Mouse (Mus musculus): Measurements from ENCODE around the gene Dcaf5. TPM values are rescaled to one million over a fixed set of nuclear protein-coding genes. Genes with fewer than 3 reads are reported as not detected.

The Dcaf5 gene
- polyA plus RNA-seq, 1 experiment = 19.9 TPM

DNA sequence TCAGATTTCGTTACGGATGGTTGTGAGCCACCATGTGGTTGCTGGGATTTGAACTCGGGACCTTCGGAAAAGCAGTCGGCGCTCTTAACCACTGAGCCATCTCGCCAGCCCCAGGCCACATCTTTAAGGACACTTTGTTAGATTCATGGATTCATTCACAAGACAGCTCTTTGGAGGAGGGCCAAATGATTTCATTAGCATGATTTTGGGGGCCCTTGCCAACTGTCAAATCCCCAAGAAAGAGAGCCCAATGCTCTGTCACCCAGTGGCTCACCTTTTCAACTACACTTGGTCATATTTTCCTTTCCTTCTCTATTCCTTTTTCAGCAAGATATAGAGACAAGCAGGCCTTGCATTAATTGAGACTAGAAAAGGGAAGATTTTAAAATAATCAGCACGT, 63.5 kb downstream of the Dcaf5 start:
- DNase-seq = no peak
- TF ChIP-seq CTCF (IDR thresholded peaks at IDR 0.05; ENCODE audit: insufficient read depth, low read length) (no peak), POLR2A (IDR thresholded peaks at IDR 0.05; ENCODE audit: borderline replicate concordance, extremely low read depth, low read depth, low read length) (no peak)
- H3K4me1 ChIP-seq (ENCODE audit: control insufficient read depth, insufficient read depth, low read length) = no peaks in the 10 kb centered on the region; the same call in 1 of the 2 replicates
- no peak overlapping the region for H3K4me3 ChIP-seq (replicated peaks; ENCODE audit: extremely low read depth, low read depth, low read length)
- 95% methylated on average over 8 of the region's 8 CpGs for WGBS

DNA sequence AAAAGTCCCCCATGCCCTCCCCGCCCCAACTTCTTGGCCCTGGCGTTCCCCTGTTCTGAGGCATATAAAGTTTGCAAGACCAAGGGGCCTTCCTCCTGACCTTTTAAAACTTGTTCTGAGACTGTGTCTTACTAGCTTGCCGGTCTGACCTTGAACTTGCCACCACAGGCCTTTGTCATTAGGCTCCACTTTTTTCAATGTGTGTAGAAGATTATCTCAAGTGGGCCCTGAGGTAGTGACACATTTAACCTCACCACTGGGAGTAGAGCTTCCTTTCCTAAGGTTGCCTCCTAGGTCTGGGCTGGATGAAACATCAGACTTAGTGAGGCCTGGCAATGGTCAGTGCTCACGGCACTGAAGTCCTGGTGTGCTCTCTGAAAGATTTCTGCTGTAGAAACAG, 69.2 kb downstream of the Dcaf5 start:
- no peak for DNase-seq

DNA sequence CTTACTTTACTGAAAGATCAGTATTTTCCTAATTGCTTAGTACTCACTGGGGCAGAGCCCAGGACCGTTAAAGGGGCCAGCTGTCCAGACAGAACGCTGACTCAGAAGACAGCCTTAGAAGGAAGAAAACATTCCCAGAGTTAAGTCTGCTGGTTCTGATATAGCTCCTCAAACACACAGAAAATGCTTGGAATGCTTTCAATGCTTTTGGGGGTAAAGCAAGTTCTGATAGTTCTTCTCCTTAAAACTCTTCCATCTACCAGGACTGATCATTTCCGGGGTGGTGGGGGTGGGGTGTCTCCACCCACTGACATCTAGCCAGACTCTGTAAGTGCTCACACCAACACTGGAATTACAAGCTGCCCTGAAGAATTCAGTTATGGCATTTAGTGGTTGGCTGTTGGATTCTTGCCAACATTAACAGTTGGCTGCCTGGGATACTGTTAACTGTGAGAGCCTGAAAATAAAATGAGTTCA, 70.4 kb downstream of the Dcaf5 start:
- DNase-seq = peak; percentile 28
- H3K4me1 ChIP-seq (ENCODE audit: control insufficient read depth, insufficient read depth, low read length) = peaks cover 9% of the 10 kb centered on the region
- TF ChIP-seq CTCF (IDR thresholded peaks at IDR 0.05; ENCODE audit: insufficient read depth, low read length) (no peak), POLR2A (IDR thresholded peaks at IDR 0.05; ENCODE audit: borderline replicate concordance, extremely low read depth, low read depth, low read length) (no peak)
- 22% methylated on average over 3 of the region's 3 CpGs for WGBS
- no peak overlapping the region for H3K4me3 ChIP-seq (replicated peaks; ENCODE audit: extremely low read depth, low read depth, low read length)

More for the DNA sequence above, 69.2 kb downstream of the Dcaf5 start:
- Histone ChIP-seq H3K4me3 (replicated peaks; ENCODE audit: extremely low read depth, low read depth, low read length) (no peak overlapping the region), H3K4me1 (ENCODE audit: control insufficient read depth, insufficient read depth, low read length) (peaks cover 5% of the 10 kb centered on the region; the same call in 1 of the 2 replicates)
- WGBS = 79% methylated on average over 4 of the region's 4 CpGs
- TF ChIP-seq POLR2A (IDR thresholded peaks at IDR 0.05; ENCODE audit: borderline replicate concordance, extremely low read depth, low read depth, low read length) (no peak), CTCF (IDR thresholded peaks at IDR 0.05; ENCODE audit: insufficient read depth, low read length) (no peak)

DNA sequence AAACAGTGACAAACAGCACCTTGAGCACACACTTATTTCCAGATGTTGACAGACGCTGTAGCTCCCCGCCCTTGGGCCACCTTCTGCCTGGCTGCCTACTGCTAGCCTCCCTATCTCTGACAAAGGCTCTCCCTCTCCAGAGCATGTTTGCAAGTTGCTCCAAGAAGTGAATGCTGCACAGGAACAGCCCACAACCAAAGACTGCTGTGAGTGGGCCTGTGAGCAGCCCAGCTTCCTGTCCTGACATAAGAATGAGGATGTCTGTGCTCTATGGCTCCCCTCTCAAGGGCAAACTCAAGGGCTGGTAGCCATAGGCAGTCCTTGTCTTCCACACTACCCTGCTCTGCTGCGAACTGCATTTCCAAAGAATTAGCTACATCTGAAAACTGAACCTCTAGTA, 71.1 kb downstream of the Dcaf5 start:
- WGBS = 79% methylated on average over 3 of the region's 3 CpGs

DNA sequence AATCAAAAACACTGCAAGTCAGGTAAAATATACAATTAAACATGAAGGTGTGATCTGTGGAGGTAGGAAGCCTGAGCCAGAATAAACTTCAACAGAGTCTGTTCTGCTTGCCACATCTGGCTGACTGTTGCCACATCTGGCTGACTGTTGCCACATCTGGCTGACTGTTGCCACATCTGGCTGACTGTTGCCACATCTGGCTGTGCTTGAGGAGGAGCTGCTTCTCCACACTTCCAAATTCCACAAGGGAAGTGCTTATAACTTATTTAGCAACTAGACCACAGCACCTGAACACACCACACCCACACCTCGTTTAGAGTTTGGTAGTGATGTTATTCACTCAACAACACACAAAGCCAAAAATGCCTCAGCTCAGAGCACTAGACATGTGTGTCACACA, 74.7 kb downstream of the Dcaf5 start:
- 55% methylated on average over 1 of the region's 1 CpGs for WGBS
- Histone ChIP-seq H3K4me1 (ENCODE audit: control insufficient read depth, insufficient read depth, low read length) (peaks cover 11% of the 10 kb centered on the region), H3K4me3 (replicated peaks; ENCODE audit: extremely low read depth, low read depth, low read length) (no peak overlapping the region)
- no peak for TF ChIP-seq CTCF (IDR thresholded peaks at IDR 0.05; ENCODE audit: insufficient read depth, low read length)
- TF ChIP-seq POLR2A (IDR thresholded peaks at IDR 0.05; ENCODE audit: borderline replicate concordance, extremely low read depth, low read depth, low read length) = no peak
- DNase-seq = no peak

More for the DNA sequence above, 71.1 kb downstream of the Dcaf5 start:
- Histone ChIP-seq H3K4me3 (replicated peaks; ENCODE audit: extremely low read depth, low read depth, low read length) (no peak overlapping the region), H3K4me1 (ENCODE audit: control insufficient read depth, insufficient read depth, low read length) (peaks cover 9% of the 10 kb centered on the region)
- TF ChIP-seq POLR2A (IDR thresholded peaks at IDR 0.05; ENCODE audit: borderline replicate concordance, extremely low read depth, low read depth, low read length) (no peak), CTCF (IDR thresholded peaks at IDR 0.05; ENCODE audit: insufficient read depth, low read length) (no peak)
- DNase-seq = no peak

DNA sequence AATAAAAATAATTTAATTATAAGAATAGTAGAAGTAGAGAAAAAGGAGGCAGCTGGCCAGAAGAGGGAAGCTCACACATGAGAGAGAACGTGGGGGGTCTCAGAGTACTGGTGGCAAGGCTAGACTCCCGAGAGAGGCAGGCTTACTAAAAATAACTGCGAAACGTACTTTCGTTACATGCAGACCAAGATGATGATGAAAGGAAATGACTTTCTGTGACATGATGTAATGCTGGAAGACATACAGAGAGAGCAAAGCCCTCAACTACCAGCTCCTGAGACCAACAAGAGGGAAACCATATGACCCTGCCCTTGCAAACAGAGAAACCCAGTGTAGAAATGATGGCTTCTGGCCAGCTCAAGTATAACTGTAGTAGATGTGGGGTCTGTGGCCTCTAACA, 76.1 kb downstream of the Dcaf5 start:
- no peak for TF ChIP-seq CTCF (IDR thresholded peaks at IDR 0.05; ENCODE audit: insufficient read depth, low read length)
- no peak for TF ChIP-seq POLR2A (IDR thresholded peaks at IDR 0.05; ENCODE audit: borderline replicate concordance, extremely low read depth, low read depth, low read length)
- Histone ChIP-seq H3K4me1 (ENCODE audit: control insufficient read depth, insufficient read depth, low read length) (peaks cover 8% of the 10 kb centered on the region; the same call in 1 of the 2 replicates), H3K4me3 (replicated peaks; ENCODE audit: extremely low read depth, low read depth, low read length) (no peak overlapping the region)
- WGBS = 57% methylated on average over 5 of the region's 5 CpGs
- DNase-seq = no peak

DNA sequence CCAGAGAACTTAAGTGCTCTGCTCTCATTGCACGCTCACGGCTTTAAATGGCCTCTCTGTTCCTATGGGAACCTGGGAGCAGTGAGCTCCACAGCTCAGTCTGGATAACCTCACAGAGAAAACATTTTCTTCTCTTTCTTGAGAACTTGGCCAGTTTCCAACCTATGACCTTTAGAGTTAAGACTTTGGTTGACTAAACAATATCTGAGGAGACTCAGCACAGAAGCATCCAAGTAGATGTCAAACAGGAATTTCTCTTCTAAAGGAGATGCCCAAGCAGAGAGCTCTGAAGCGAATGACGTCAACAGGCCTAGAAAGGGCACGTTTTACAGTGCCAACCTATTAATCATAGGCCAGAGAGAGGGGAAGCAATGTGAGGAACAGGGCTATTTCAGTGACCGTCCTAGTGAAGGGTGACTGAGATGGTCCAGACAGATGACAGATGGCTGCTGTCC, 91.6 kb downstream of the Dcaf5 start:
- Histone ChIP-seq H3K4me3 (replicated peaks; ENCODE audit: extremely low read depth, low read depth, low read length) (no peak overlapping the region), H3K4me1 (ENCODE audit: control insufficient read depth, insufficient read depth, low read length) (no peaks in the 10 kb centered on the region; the same call in 1 of the 2 replicates)
- TF ChIP-seq CTCF (IDR thresholded peaks at IDR 0.05; ENCODE audit: insufficient read depth, low read length) = no peak
- no peak for TF ChIP-seq POLR2A (IDR thresholded peaks at IDR 0.05; ENCODE audit: borderline replicate concordance, extremely low read depth, low read depth, low read length)
- no peak for DNase-seq
- WGBS = 43% methylated on average over 6 of the region's 6 CpGs

DNA sequence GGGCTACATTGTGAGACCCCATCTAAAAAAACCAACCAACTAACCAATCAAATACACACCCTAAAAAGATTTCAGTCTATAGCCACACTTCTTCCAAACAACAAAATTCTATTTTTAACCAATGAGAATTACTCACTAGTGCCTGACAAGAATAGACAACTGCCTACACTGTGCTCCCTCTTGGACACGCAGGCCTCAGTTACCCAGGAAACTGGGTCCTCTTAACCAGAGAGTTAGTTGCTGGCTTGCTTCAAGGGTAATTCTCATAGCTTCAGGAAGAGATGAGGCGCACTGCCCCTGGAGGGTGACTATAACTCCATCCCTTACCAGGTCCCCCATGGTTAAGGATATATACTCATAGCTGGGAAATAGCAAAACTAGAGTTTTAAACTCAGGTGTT, 95.5 kb downstream of the Dcaf5 start:
- WGBS = 89% methylated on average over 2 of the region's 2 CpGs
- no peak for TF ChIP-seq POLR2A (IDR thresholded peaks at IDR 0.05; ENCODE audit: borderline replicate concordance, extremely low read depth, low read depth, low read length)
- TF ChIP-seq CTCF (IDR thresholded peaks at IDR 0.05; ENCODE audit: insufficient read depth, low read length) = no peak
- Histone ChIP-seq H3K4me3 (replicated peaks; ENCODE audit: extremely low read depth, low read depth, low read length) (no peak overlapping the region), H3K4me1 (ENCODE audit: control insufficient read depth, insufficient read depth, low read length) (peaks cover 3% of the 10 kb centered on the region)
- DNase-seq = no peak

DNA sequence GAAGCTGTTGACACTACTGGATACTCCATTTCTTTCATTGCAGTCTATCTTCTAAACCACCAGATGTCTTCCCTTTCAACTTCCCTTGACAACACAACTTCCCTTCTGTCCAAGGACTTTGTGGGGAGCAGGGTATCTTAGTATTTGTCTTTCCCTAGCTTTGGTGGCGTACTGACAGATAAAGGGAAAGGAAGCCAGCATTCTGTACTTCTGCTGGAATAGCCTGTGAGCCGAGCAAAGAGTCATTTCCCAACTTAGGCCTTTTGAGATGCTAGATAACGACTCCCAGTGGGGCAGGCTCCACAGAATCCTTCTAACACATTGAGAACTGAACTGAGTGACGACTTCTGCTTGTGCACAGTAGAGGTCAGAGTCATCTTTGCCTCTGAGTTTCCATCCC, 102.2 kb downstream of the Dcaf5 start:
- Histone ChIP-seq H3K4me3 (replicated peaks; ENCODE audit: extremely low read depth, low read depth, low read length) (no peak overlapping the region), H3K4me1 (ENCODE audit: control insufficient read depth, insufficient read depth, low read length) (peaks cover 5% of the 10 kb centered on the region)
- DNase-seq = no peak
- no peak for TF ChIP-seq CTCF (IDR thresholded peaks at IDR 0.05; ENCODE audit: insufficient read depth, low read length)
- TF ChIP-seq POLR2A (IDR thresholded peaks at IDR 0.05; ENCODE audit: borderline replicate concordance, extremely low read depth, low read depth, low read length) = no peak
- WGBS = 60% methylated on average over 4 of the region's 4 CpGs

DNA sequence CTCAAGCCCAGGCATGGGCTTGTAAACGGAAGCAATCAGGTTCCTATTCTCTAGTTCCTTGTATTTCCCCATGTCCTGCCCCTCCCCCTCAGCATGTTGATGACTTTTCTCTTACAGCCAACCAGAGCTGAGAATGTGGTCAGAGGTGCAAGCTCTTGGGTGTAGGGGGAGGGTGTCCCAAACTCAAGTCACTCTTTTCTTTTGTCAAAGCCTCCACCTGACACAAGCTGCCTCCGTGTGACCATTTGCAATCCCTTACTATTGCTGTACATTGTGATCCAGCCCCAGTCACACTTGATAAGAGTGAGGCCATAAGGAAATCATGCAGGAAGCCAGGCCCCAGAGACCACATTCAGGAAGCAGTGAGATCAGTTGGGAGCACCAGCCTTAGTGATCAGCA, 104.8 kb downstream of the Dcaf5 start:
- WGBS = 44% methylated on average over 2 of the region's 2 CpGs
- no peak overlapping the region for H3K4me3 ChIP-seq (replicated peaks; ENCODE audit: extremely low read depth, low read depth, low read length)
- no peak for DNase-seq
- TF ChIP-seq POLR2A (IDR thresholded peaks at IDR 0.05; ENCODE audit: borderline replicate concordance, extremely low read depth, low read depth, low read length) = no peak
- no peak for TF ChIP-seq CTCF (IDR thresholded peaks at IDR 0.05; ENCODE audit: insufficient read depth, low read length)
- H3K4me1 ChIP-seq (ENCODE audit: control insufficient read depth, insufficient read depth, low read length) = 0 out of 2 replicates have a peak, but pooled peaks cover 2% of the 10 kb centered on the region
